ENCODE assay signal across 12 mouse cellular contexts in genomic region chr6:30042483-30042882, GRCm38 (mm10). TPM values are rescaled to one million over a fixed set of nuclear protein-coding genes. Genes with fewer than 3 reads are reported as not detected.
DNase-seq lines count a peak whose midpoint lies in the region; ATAC-seq lines count a peak whose summit lies in the region.
"Had no signal": no experiment of that assay in that cellular context is flagged by ENCODE, and none has a peak within 500 bp of the region (broad histone marks: within the 10 kb centered on the region; RNA-seq: fewer than 3 reads in every experiment).

No protein-coding gene starts in this region.

- no peak overlapping the region for H3K4me3 ChIP-seq in heart, embryonic 16.5 days (ENCODE audit: low read length)
- H3K4me3 ChIP-seq: hindbrain, embryonic 13.5 days; liver, embryonic 13.5 days had no signal

- no peaks in the 10 kb centered on the region for H3K36me3 ChIP-seq in heart, embryonic 16.5 days (ENCODE audit: control insufficient read depth, insufficient read depth)
- H3K36me3 ChIP-seq: hindbrain, embryonic 13.5 days; liver, embryonic 13.5 days had no signal

- peak overlapping the region; percentile 9; the same call in 1 of the 2 replicates for H3K4me2 ChIP-seq in heart, embryonic 16.5 days (ENCODE audit: low read depth, low read length)
- H3K4me2 ChIP-seq: hindbrain, embryonic 13.5 days; liver, embryonic 13.5 days had no signal

- no peak for DNase-seq in heart, adult 9 months (ENCODE audit: low spot score in 2 of 2)
- DNase-seq in lung, postnatal 10 days = peak; percentile 24
- no peak for DNase-seq in lung, postnatal 36 days
- peak; percentile 69 for DNase-seq in MEL-GATA-1-ER (ENCODE audit: extremely low read depth, low read depth)
- no peak for DNase-seq in urinary bladder, adult 18-20 months (ENCODE audit: low spot score in 2 of 2)
- DNase-seq: adrenal gland, postnatal 25 days; kidney, adult 9 months; liver, embryonic 13.5 days had no signal

- 0 out of 2 replicates have a peak, but pooled peaks cover 3% of the 10 kb centered on the region for H3K9me3 ChIP-seq in heart, embryonic 16.5 days (replicated peaks; ENCODE audit: control insufficient read depth, low read length)
- H3K9me3 ChIP-seq: hindbrain, embryonic 13.5 days; liver, embryonic 13.5 days had no signal

- H3K27ac ChIP-seq in heart, embryonic 16.5 days (ENCODE audit: low read length) = no peak overlapping the region
- H3K27ac ChIP-seq: hindbrain, embryonic 13.5 days; liver, embryonic 13.5 days had no signal

- ATAC-seq in heart, embryonic 16.5 days (replicated peaks; ENCODE audit: extremely low read depth, insufficient read depth, low FRiP score) = no peak
- ATAC-seq in granulocyte monocyte progenitor cell, adult 5-6 weeks (replicated peaks; ENCODE audit: poor library complexity, severe bottlenecking) = peak; percentile 78
- ATAC-seq: CD4-positive, CD25-positive, alpha-beta regulatory T cell, adult 4 months had no signal

- WGBS in heart, embryonic 16.5 days = 58% methylated on average over 3 of the region's 3 CpGs

- H3K9ac ChIP-seq in heart, embryonic 16.5 days (ENCODE audit: low read length) = no peak overlapping the region; the same call in 1 of the 2 replicates
- H3K9ac ChIP-seq: hindbrain, embryonic 13.5 days; liver, embryonic 13.5 days had no signal

- peaks cover 6% of the 10 kb centered on the region for H3K4me1 ChIP-seq in heart, embryonic 16.5 days (ENCODE audit: control insufficient read depth, insufficient read depth, low read length)

- no peaks in the 10 kb centered on the region for H3K27me3 ChIP-seq in heart, embryonic 16.5 days (ENCODE audit: control insufficient read depth, insufficient read depth, low read length)
- H3K27me3 ChIP-seq: hindbrain, embryonic 13.5 days; liver, embryonic 13.5 days had no signal

RNA-seq across cellular contexts. Expression of gene Nrf1, which starts 5.3 kb away (rescaled TPM):
- 33.6 and 35.0 TPM in 2 replicates for polyA plus RNA-seq in heart, embryonic 16.5 days (2015; fragmentation: Nextera tagmentation; extraction: Ambion mirVana)
- 44.7 and 45.4 TPM in 2 replicates for total RNA-seq in granulocyte monocyte progenitor cell, adult 5-6 weeks (2014; fragmentation: Nextera tagmentation)
- total RNA-seq in granulocyte monocyte progenitor cell, adult 5-6 weeks (2017) = 47.8 and 49.0 TPM in 2 replicates

Comparison
In these comparisons a context has a peak if more than half of its experiments do, and no peak if none do; other contexts are left out.
1. DNase-seq: peak in lung, postnatal 10 days (single experiment) and MEL-GATA-1-ER (single experiment); none in heart, adult 9 months (0 of 2), lung, postnatal 36 days (single experiment) and urinary bladder, adult 18-20 months (0 of 2).